Mouse (Mus musculus) urinary bladder, postnatal 14 days (tissue): ENCODE data around the gene Slc4a7.
A peak's percentile ranks its signal among the peaks of the same experiment; 100 is the strongest.
"Not testable (repeated sequence)": the region's sequence is repeated elsewhere in the genome, so short reads cannot be mapped to it uniquely, and the experiment has no call there.

ENCODE experiments used
- DNase-seq: peaks from one replicate; pipeline ENCODE4 v3.0.0; 2021; ENCODE audit warnings: low spot score

Gene Slc4a7

GRCm38 (mm10) chr14:14800332-14800731 is 98.3 kb downstream of the Slc4a7 start:
- DNase-seq = no peak

GRCm38 (mm10) chr14:14800810-14801209 is 98.7 kb downstream of the Slc4a7 start:
- no peak for DNase-seq

- not testable (repeated sequence) for DNase-seq
Observed at GRCm38 (mm10) chr14:14803115-14803514, 101.0 kb downstream of the Slc4a7 start, which contains the start of gene Nek10. Gene Nek10 (plus strand): TSS chr14:14803415.

- no peak for DNase-seq
Observed at GRCm38 (mm10) chr14:14803921-14804517, 101.9 kb downstream of the Slc4a7 start.

GRCm38 (mm10) chr14:14804518-14805212 is 102.6 kb downstream of the Slc4a7 start:
- DNase-seq = no peak

GRCm38 (mm10) chr14:14832520-14833240 is 130.6 kb downstream of the Slc4a7 start:
- peak; percentile 81 for DNase-seq

GRCm38 (mm10) chr14:14833498-14833897 is 131.4 kb downstream of the Slc4a7 start:
- DNase-seq = no peak

- DNase-seq = no peak
Observed at GRCm38 (mm10) chr14:14834266-14834665, 132.2 kb downstream of the Slc4a7 start.

- no peak for DNase-seq
Observed at GRCm38 (mm10) chr14:14837627-14838026, 135.5 kb downstream of the Slc4a7 start.

- DNase-seq = no peak
Observed at GRCm38 (mm10) chr14:14838109-14838508, 136.0 kb downstream of the Slc4a7 start.

GRCm38 (mm10) chr14:14842734-14843530 is 140.9 kb downstream of the Slc4a7 start:
- peak; percentile 54 for DNase-seq
